Mouse (Mus musculus) c-Kit-positive CD71-positive TER-119-negative erythroid progenitor cells, embryonic 14.5 days (primary cell): ENCODE measurements around the gene Mctp2.
A peak's percentile ranks its signal among the peaks of the same experiment; 100 is the strongest.

ENCODE experiments used
- DNase-seq: peaks from one replicate; pipeline ENCODE4 v3.0.0-alpha.2; 2013; ENCODE audit warnings: low read depth

Mctp2 gene

GRCm38 (mm10) chr7:72306382-72306841 is at the start of gene Mctp2:
TSS of gene Mctp2 (minus strand) at chr7:72306608.
- DNase-seq = peak; percentile 5

- DNase-seq = no peak
These were observed 39.5 kb upstream of the Mctp2 start for GRCm38 (mm10) chr7:72345901-72346300.

- no peak for DNase-seq
These were observed 37.3 kb upstream of the Mctp2 start for GRCm38 (mm10) chr7:72343751-72344150.

DNA sequence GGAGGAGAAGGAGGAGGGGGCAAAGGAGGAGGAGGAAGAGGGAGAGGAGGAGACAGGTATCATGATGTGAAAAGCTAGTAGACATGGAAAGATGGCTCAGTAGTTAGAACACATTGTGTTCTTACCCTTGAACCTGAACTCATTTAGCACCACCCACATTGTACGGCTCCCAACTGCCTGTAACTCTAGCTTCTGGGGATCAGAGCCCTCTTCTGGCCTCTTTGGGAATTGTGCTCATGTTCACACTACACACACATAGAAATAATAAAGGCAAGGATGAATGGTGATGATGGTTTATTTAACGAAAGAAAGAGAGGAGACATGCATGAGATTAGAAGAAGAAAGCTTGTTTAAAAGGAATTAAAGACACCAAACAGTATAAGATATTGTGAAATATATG is 36.4 kb upstream of the Mctp2 start:
- DNase-seq = no peak

DNA sequence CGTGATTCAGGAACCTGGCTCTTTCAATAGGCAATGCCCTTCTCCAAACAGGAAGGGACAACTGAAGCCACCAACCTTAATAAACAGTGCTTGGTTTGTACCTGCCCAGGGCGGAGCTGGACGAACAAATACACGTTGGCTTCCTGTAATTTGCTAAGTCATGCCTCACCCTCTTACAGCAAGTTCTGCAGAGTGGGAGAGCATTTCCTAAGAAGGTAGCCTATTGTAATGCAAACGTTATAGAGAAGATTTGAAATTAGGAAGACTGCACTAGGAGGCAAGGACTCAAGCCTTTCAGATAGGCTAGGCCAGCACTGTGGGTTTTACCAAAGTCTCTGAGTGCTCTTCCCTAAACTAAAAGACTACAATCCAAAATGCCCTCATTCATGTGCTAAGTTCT is 19.6 kb upstream of the Mctp2 start:
- DNase-seq = no peak

DNA sequence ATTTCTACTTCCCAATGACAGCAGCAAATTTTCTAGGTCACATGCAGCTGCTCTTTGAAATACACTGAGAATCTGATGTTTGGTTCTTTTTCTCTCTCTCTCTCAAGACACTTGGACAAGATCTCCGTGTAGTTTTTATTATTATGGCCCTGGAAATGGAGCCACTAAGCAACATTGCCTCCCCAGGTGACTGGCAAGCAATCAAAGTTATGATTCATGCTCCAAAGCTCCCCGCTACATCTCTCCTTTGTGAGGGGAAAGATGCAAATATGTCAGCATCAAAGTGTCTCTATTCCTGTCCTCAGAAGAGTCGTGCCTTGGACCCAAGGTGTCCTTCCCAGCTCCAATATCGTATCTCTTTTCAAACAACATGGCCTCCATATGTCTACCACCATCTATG is 14.5 kb upstream of the Mctp2 start:
- DNase-seq = no peak

- DNase-seq = no peak
These were observed 14.0 kb upstream of the Mctp2 start for GRCm38 (mm10) chr7:72320441-72320840.

GRCm38 (mm10) chr7:72314395-72315060 is 8.1 kb upstream of the Mctp2 start:
- no peak for DNase-seq

DNA sequence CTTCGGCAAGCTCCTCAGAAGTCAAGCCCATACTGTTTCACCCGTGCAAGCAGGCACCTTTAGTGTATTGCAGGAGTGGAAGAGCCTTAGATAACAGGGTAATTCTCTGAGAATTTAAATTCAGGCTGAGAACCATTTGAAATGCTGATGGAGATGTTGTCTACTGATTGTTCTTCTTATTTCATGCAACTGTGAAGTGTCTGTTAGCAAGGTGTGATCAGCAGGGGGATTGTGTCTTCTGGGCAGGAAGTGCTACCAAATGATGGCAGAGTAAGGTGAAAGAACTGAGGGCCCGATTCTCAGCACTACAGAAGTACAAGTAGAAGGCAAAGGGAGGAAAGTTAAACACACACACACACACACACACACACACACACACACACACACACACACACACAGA is 7.5 kb upstream of the Mctp2 start:
- no peak for DNase-seq

DNA sequence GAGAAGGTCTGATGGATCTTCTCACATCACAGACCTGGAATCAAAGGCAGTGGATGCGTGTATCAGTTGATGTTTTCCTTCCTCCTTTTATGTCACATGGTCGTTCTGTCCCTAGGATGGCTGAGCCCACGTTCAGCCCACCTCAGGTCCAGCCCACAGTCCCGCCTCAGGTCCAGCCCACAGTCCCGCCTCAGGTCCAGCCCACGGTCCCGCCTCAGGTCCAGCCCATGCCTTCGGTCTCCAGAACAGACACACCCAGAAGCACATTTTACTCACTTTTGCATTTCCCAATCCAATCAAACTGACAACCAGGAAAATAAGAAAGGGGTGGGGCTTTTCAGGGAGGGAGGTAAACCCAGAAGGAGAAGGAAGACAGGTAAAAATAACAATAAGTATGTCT is 5.2 kb upstream of the Mctp2 start:
- no peak for DNase-seq

DNA sequence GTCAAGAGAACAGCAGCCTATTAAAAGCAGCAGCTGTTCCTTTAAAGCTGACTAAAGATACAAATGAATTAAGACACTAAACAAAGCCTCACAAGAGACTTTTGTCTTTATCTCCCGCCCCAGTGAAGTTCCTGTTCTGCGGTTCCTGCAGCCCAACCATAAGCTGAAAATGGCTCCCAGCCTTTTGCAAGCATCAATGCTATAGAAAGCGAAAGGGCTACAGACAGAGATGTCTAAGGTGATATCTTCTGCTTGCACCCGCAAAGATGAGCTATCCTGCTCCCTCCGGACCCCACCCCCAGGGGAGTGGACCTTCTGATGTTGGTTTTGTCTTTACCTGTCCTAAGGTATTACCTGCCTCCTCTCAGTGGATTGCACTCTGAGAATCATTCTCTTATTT is 1.7 kb upstream of the Mctp2 start:
- no peak for DNase-seq

- no peak for DNase-seq
These were observed 439 bp upstream of the Mctp2 start for GRCm38 (mm10) chr7:72306847-72307246.

GRCm38 (mm10) chr7:72305971-72306370 is 437 bp downstream of the Mctp2 start:
- DNase-seq = no peak

GRCm38 (mm10) chr7:72301667-72302066 is 4.7 kb downstream of the Mctp2 start:
- no peak for DNase-seq

- no peak for DNase-seq
These were observed 6.7 kb downstream of the Mctp2 start for GRCm38 (mm10) chr7:72299726-72300125.

GRCm38 (mm10) chr7:72297013-72297412 is 9.4 kb downstream of the Mctp2 start:
- no peak for DNase-seq

DNA sequence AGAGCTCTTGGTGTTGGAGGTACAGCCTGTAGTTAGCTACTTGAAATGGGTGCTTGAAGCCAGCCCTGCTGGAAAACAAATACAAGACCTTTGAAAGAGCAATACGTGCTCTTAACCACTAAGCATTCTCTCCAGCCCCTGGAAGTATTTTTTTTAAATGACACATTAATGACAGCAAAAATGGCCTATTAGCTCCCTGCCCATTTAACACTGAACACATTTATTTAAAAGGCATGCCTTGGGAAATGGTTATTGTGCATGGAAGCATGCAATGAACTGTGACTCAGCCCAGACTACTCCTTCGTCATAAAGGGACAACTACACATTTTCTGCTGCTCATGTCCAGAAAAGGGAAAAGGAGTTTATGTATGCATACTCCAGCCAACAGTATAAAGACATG is 10.2 kb downstream of the Mctp2 start:
- DNase-seq = no peak

- no peak for DNase-seq
These were observed 11.5 kb downstream of the Mctp2 start for GRCm38 (mm10) chr7:72294886-72295285.

- DNase-seq = no peak
These were observed 12.4 kb downstream of the Mctp2 start for GRCm38 (mm10) chr7:72293784-72294538.

DNA sequence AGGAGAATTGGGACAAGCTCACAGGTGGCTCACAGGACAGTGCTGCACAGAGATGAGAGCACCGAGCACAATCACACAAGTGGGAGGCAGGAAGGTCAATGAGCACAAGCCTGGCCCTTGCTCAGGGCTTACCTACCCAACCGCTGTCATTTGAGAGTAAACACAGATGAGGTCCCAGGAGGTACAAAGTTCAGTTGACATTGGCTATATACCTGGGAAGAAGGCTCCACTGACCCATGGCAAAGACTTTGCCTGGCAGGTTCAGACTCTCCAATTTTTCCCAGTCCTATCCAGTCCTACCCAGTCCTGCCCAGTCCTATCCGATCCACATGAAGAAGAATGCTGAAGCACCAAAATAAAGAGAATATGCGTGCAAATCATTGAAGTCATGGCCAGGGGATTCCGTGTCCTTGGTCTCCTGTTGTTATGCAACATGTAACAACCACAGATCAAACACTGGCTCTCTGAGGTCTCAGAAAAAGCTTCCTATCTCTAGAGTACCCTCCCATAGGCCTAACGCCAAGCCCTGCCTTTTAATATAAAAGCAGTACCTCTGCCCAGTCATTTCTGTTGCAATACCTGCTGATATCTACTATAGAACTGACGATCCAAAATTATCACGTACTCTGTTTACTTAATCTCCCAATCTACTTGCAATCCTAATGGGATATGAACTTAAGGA is 14.0 kb downstream of the Mctp2 start:
- no peak for DNase-seq

DNA sequence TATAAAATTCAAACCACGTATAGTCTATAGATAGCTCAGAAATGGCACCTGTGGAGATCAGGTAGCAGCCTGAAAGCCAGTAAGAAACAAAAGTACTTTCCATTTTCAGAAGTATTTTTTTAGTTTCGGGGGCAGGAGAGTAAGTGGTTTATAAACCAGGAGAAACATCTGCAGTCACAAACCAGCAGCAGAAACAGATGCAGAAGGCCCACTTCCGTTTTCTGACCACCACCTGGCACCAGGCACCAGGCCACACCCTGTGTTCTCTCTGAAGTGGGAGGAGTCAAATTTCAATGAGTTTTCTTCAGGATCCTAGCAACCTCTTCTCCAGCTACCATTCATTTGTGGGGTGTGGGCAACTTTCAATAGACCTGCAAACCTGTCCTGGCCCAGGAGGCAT is 25.7 kb downstream of the Mctp2 start:
- DNase-seq = no peak

DNA sequence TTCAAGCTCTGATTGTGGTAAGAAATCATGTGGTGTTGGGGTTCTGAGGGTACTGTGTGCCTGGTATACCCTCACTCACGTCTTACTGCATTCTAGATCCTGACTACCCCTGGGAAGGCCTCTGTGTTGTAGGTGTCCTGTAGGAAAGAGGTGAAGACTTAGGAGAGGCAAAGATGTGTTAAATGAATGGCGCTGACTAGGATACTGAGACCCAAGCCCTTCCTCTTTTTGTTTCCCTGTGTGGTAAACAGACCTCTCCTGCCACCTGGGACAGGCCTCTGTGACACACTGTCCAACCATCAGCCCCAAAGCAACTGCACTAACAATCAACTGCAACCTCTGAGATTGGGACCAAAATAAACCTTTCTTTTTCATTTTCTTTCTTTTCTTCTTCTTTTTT is 28.0 kb downstream of the Mctp2 start:
- DNase-seq = no peak

- DNase-seq = no peak
These were observed 30.9 kb downstream of the Mctp2 start for GRCm38 (mm10) chr7:72275513-72275912.
